In genomic region chr8:105850611-105851010, GRCm38 (mm10) we compare ENCODE assay signal across 9 mouse cellular contexts. TPM values are rescaled to one million over a fixed set of nuclear protein-coding genes. Genes with fewer than 3 reads are reported as not detected.
A peak's percentile ranks its signal among the peaks of the same experiment; 100 is the strongest.
DNase-seq lines count a peak whose midpoint lies in the region; ATAC-seq lines count a peak whose summit lies in the region.
"Had no signal": no experiment of that assay in that cellular context is flagged by ENCODE, and none has a peak within 500 bp of the region (broad histone marks: within the 10 kb centered on the region; RNA-seq: fewer than 3 reads in every experiment).

No protein-coding gene starts in this region.

- no peaks in the 10 kb centered on the region for H3K27me3 ChIP-seq in heart, embryonic 15.5 days
- no peaks in the 10 kb centered on the region for H3K27me3 ChIP-seq in hindbrain, embryonic 16.5 days (replicated peaks; ENCODE audit: control insufficient read depth, insufficient read depth, low read length)
- H3K27me3 ChIP-seq in midbrain, embryonic 15.5 days (replicated peaks) = no peaks in the 10 kb centered on the region

- peaks cover 37% of the 10 kb centered on the region for H3K36me3 ChIP-seq in heart, embryonic 15.5 days
- H3K36me3 ChIP-seq in hindbrain, embryonic 16.5 days (ENCODE audit: control insufficient read depth, insufficient read depth, low read length) = peaks cover 11% of the 10 kb centered on the region
- H3K36me3 ChIP-seq in midbrain, embryonic 15.5 days (replicated peaks) = peaks cover 23% of the 10 kb centered on the region

- H3K4me3 ChIP-seq in heart, embryonic 15.5 days = peak overlapping the region; percentile 26
- no peak overlapping the region for H3K4me3 ChIP-seq in hindbrain, embryonic 16.5 days (ENCODE audit: low read length)
- H3K4me3 ChIP-seq in midbrain, embryonic 15.5 days = peak overlapping the region; percentile 18; the same call in 1 of the 2 replicates

- H3K9me3 ChIP-seq in heart, embryonic 15.5 days (replicated peaks) = no peaks in the 10 kb centered on the region
- no peaks in the 10 kb centered on the region for H3K9me3 ChIP-seq in hindbrain, embryonic 16.5 days (ENCODE audit: control insufficient read depth, low read length)
- no peaks in the 10 kb centered on the region for H3K9me3 ChIP-seq in midbrain, embryonic 15.5 days

- WGBS in heart, embryonic 15.5 days = 69% methylated on average over 7 of the region's 7 CpGs
- 86% methylated on average over 7 of the region's 7 CpGs for WGBS in hindbrain, embryonic 16.5 days
- WGBS in midbrain, embryonic 15.5 days = 72% methylated on average over 7 of the region's 7 CpGs

- no peak for ATAC-seq in heart, embryonic 15.5 days (replicated peaks; ENCODE audit: insufficient number of reproducible peaks, insufficient read depth, low FRiP score, low read depth)
- ATAC-seq in hindbrain, embryonic 16.5 days = no peak
- ATAC-seq in midbrain, embryonic 15.5 days (replicated peaks) = no peak

- no peak overlapping the region for H3K27ac ChIP-seq in heart, embryonic 15.5 days
- H3K27ac ChIP-seq in hindbrain, embryonic 16.5 days (ENCODE audit: low read depth, low read length) = no peak overlapping the region
- H3K27ac ChIP-seq in midbrain, embryonic 15.5 days = no peak overlapping the region

- H3K4me1 ChIP-seq in heart, embryonic 15.5 days (replicated peaks) = peaks cover 18% of the 10 kb centered on the region
- peaks cover 9% of the 10 kb centered on the region for H3K4me1 ChIP-seq in hindbrain, embryonic 16.5 days (ENCODE audit: control insufficient read depth, insufficient read depth, low read depth, low read length)
- peaks cover 11% of the 10 kb centered on the region for H3K4me1 ChIP-seq in midbrain, embryonic 15.5 days

- peak overlapping the region; percentile 75 for H3K4me2 ChIP-seq in heart, embryonic 15.5 days
- H3K4me2 ChIP-seq in hindbrain, embryonic 16.5 days (ENCODE audit: low read length) = peak overlapping the region; percentile 13
- H3K4me2 ChIP-seq in midbrain, embryonic 15.5 days = peak overlapping the region; percentile 37

- intact Hi-C loops in heart, postnatal 36 days (cut with DNase I) = loop anchor here (2.0 to 5.0 kb wide), 2 partner anchors 50 to 82 kb away; partner anchors contain the start of genes Ctrl and Pskh1

- no peak for DNase-seq in heart, postnatal 36 days
- peak; percentile 68 for DNase-seq in ZHBTc4 (ENCODE audit: low read depth, low spot score)
- DNase-seq in urinary bladder, postnatal 36 days (ENCODE audit: low spot score in 2 of 2) = no peak
- DNase-seq in ovary, postnatal 36 days (ENCODE audit: low spot score) = no peak
- DNase-seq in kidney, postnatal 14 days = no peak

- no peak overlapping the region for H3K9ac ChIP-seq in heart, embryonic 15.5 days
- H3K9ac ChIP-seq in hindbrain, embryonic 16.5 days (ENCODE audit: low read depth, low read length) = no peak overlapping the region
- H3K9ac ChIP-seq in midbrain, embryonic 15.5 days = no peak overlapping the region

RNA-seq across cellular contexts. Expression of gene Cenpt, which starts 2.5 kb away (rescaled TPM):
- polyA plus RNA-seq in heart, embryonic 15.5 days (2015; fragmentation: Nextera tagmentation; extraction: Ambion mirVana) = 30.1 and 36.8 TPM in 2 replicates
- 1 to 10 TPM; 2.0 to 2.6 TPM for total RNA-seq in heart, postnatal 36 days (2021)
- polyA plus RNA-seq in hindbrain, embryonic 16.5 days (2015; fragmentation: Nextera tagmentation; extraction: Ambion mirVana) = 52.3 and 54.7 TPM in 2 replicates
- 55.2 and 58.7 TPM in 2 replicates for polyA plus RNA-seq in midbrain, embryonic 15.5 days (2015; fragmentation: Nextera tagmentation; extraction: Ambion mirVana)

RNA-seq across cellular contexts. Expression of gene Thap11, which starts 4.3 kb away (rescaled TPM):
- 44.7 and 52.5 TPM in 2 replicates for polyA plus RNA-seq in heart, embryonic 15.5 days (2015; fragmentation: Nextera tagmentation; extraction: Ambion mirVana)
- total RNA-seq in heart, postnatal 36 days (2021) = 10 to 100 TPM; 26.5 to 28.3 TPM
- 52.5 and 55.9 TPM in 2 replicates for polyA plus RNA-seq in hindbrain, embryonic 16.5 days (2015; fragmentation: Nextera tagmentation; extraction: Ambion mirVana)
- 56.2 and 58.6 TPM in 2 replicates for polyA plus RNA-seq in midbrain, embryonic 15.5 days (2015; fragmentation: Nextera tagmentation; extraction: Ambion mirVana)

RNA-seq across cellular contexts. Expression of gene Nutf2, which starts 9.8 kb away (rescaled TPM):
- 154 and 173 TPM in 2 replicates for polyA plus RNA-seq in heart, embryonic 15.5 days (2015; fragmentation: Nextera tagmentation; extraction: Ambion mirVana)
- 10 to 100 TPM; 33.0 to 42.4 TPM for total RNA-seq in heart, postnatal 36 days (2021)
- polyA plus RNA-seq in hindbrain, embryonic 16.5 days (2015; fragmentation: Nextera tagmentation; extraction: Ambion mirVana) = 118 and 158 TPM in 2 replicates
- polyA plus RNA-seq in midbrain, embryonic 15.5 days (2015; fragmentation: Nextera tagmentation; extraction: Ambion mirVana) = 148 and 152 TPM in 2 replicates

RNA-seq across cellular contexts. Expression of gene Tsnaxip1, which starts 23.1 kb away (rescaled TPM):
- polyA plus RNA-seq in heart, embryonic 15.5 days (2015; fragmentation: Nextera tagmentation; extraction: Ambion mirVana) = 0.06 and 0.29 TPM in 2 replicates
- not detected for total RNA-seq in heart, postnatal 36 days (2021)
- 0.86 and 1.4 TPM in 2 replicates for polyA plus RNA-seq in hindbrain, embryonic 16.5 days (2015; fragmentation: Nextera tagmentation; extraction: Ambion mirVana)
- 0.64 and 1.0 TPM in 2 replicates for polyA plus RNA-seq in midbrain, embryonic 15.5 days (2015; fragmentation: Nextera tagmentation; extraction: Ambion mirVana)
- polyA plus RNA-seq: small intestine, adult 2 months had no signal

RNA-seq across cellular contexts. Expression of gene Ranbp10, which starts 23.5 kb away (rescaled TPM):
- polyA plus RNA-seq in heart, embryonic 15.5 days (2015; fragmentation: Nextera tagmentation; extraction: Ambion mirVana) = 8.1 and 11.0 TPM in 2 replicates
- 10 to 100 TPM; 19.8 TPM for total RNA-seq in heart, postnatal 36 days (2021)
- polyA plus RNA-seq in hindbrain, embryonic 16.5 days (2015; fragmentation: Nextera tagmentation; extraction: Ambion mirVana) = 8.9 and 9.3 TPM in 2 replicates
- polyA plus RNA-seq in midbrain, embryonic 15.5 days (2015; fragmentation: Nextera tagmentation; extraction: Ambion mirVana) = 11.8 and 13.6 TPM in 2 replicates

Comparison
In these comparisons a context has a peak if more than half of its experiments do, and no peak if none do; other contexts are left out.
1. H3K4me2 ChIP-seq: peak in every context shown above with its lines; median percentile 75 in heart, embryonic 15.5 days; 37 in midbrain, embryonic 15.5 days; 13 in hindbrain, embryonic 16.5 days.